Mouse (Mus musculus) intestine, embryonic 15.5 days (tissue): ENCODE results near the gene Lypd4. TPM values are rescaled to one million over a fixed set of nuclear protein-coding genes. Genes with fewer than 3 reads are reported as not detected.
A peak's percentile ranks its signal among the peaks of the same experiment; 100 is the strongest.
"Not testable (repeated sequence)": the region's sequence is repeated elsewhere in the genome, so short reads cannot be mapped to it uniquely, and the experiment has no call there.

ENCODE experiments used
- ATAC-seq: fragments of 200-750 bp; cut with Nextera tagmentation; 2 replicates; pipeline ENCODE4 v1.8.0; 2017; ENCODE audit warnings: moderate TSS enrichment, moderate library complexity
- H3K27ac ChIP-seq: fragments of 300-500 bp; sonication (generic); 2 replicates; pipeline ENCODE4 v1.5.1; 2015; ENCODE audit warnings: mild to moderate bottlenecking, inconsistent platforms
- H3K27me3 ChIP-seq: fragments of 300-500 bp; sonication (generic); replicated peaks from 2 replicates; pipeline ENCODE4 v1.6.1; 2015; ENCODE audit warnings: inconsistent platforms
- H3K36me3 ChIP-seq: fragments of 300-500 bp; sonication (generic); 2 replicates; pipeline ENCODE4 v1.6.1; 2015; ENCODE audit warnings: inconsistent platforms
- H3K4me1 ChIP-seq: fragments of 300-500 bp; sonication (generic); replicated peaks from 2 replicates; pipeline ENCODE4 v1.6.1; 2015; ENCODE audit warnings: inconsistent platforms
- H3K4me2 ChIP-seq: fragments of 300-500 bp; sonication (generic); replicated peaks from 2 replicates; pipeline ENCODE4 v1.6.1; 2015; ENCODE audit warnings: mild to moderate bottlenecking, inconsistent platforms
- H3K4me3 ChIP-seq: fragments of 300-500 bp; sonication (generic); replicated peaks from 2 replicates; pipeline ENCODE4 v1.5.1; 2015; ENCODE audit warnings: inconsistent platforms
- H3K9ac ChIP-seq: fragments of 300-500 bp; sonication (generic); 2 replicates; pipeline ENCODE4 v1.6.1; 2015; ENCODE audit warnings: inconsistent platforms
- H3K9me3 ChIP-seq: fragments of 300-500 bp; sonication (generic); 2 replicates; pipeline ENCODE4 v1.6.1; 2016; ENCODE audit warnings: inconsistent platforms
- WGBS: fragments of 180-500 bp; shearing (Covaris S2); methylation state at CpG from one replicate; pipeline ENCODE4 v1.1.7; 2015; 5-methylcytosine and 5-hydroxymethylcytosine counted together
- polyA plus RNA-seq: library from polyadenylated mRNA; unstranded; fragments of >200 nt; fragmentation: Nextera tagmentation; extraction: Ambion mirVana; gene quantifications from 2 replicates; pipeline ENCODE4 v1.2.1, GENCODE M21; 2015

The Lypd4 gene
- polyA plus RNA-seq, 1 experiment from 2014 or later = not detected

- 53% methylated on average over 3 of the region's 3 CpGs for WGBS
- Histone ChIP-seq H3K4me3 (no peak overlapping the region), H3K9me3 (no peaks in the 10 kb centered on the region), H3K9ac (no peak overlapping the region), H3K27me3 (no peaks in the 10 kb centered on the region), H3K4me2 (no peak overlapping the region), H3K4me1 (no peaks in the 10 kb centered on the region), H3K36me3 (no peaks in the 10 kb centered on the region), H3K27ac (no peak overlapping the region)
- no peak for ATAC-seq
Measured at GRCm38 (mm10) chr7:24840331-24840730, 29.4 kb downstream of the Lypd4 start.

- no peaks in the 10 kb centered on the region for H3K36me3 ChIP-seq
- no peak overlapping the region for H3K27ac ChIP-seq
- H3K27me3 ChIP-seq = no peaks in the 10 kb centered on the region
- 73% methylated on average over 8 of the region's 8 CpGs for WGBS
- no peak overlapping the region for H3K4me3 ChIP-seq
- no peaks in the 10 kb centered on the region for H3K9me3 ChIP-seq
- ATAC-seq = no peak
- H3K4me2 ChIP-seq = no peak overlapping the region
- H3K4me1 ChIP-seq = no peaks in the 10 kb centered on the region
- H3K9ac ChIP-seq = no peak overlapping the region
Measured at GRCm38 (mm10) chr7:24839410-24839808, 30.3 kb downstream of the Lypd4 start.

GRCm38 (mm10) chr7:24838732-24839409, 30.9 kb downstream of the Lypd4 start:
- H3K36me3 ChIP-seq, H3K27ac ChIP-seq, H3K4me1 ChIP-seq, H3K27me3 ChIP-seq, H3K4me3 ChIP-seq, H3K9me3 ChIP-seq, H3K9ac ChIP-seq, H3K4me2 ChIP-seq: not testable (repeated sequence)
- ATAC-seq = peak; percentile 39; the same call in 1 of the 2 replicates
- WGBS = 63% methylated on average over 13 of the region's 13 CpGs

- H3K4me1 ChIP-seq = no peaks in the 10 kb centered on the region
- no peak overlapping the region for H3K4me2 ChIP-seq
- ATAC-seq = no peak
- 94% methylated on average over 4 of the region's 4 CpGs for WGBS
- H3K9ac ChIP-seq = no peak overlapping the region
- no peaks in the 10 kb centered on the region for H3K9me3 ChIP-seq
- H3K4me3 ChIP-seq = no peak overlapping the region
- no peaks in the 10 kb centered on the region for H3K27me3 ChIP-seq
- no peak overlapping the region for H3K27ac ChIP-seq
- H3K36me3 ChIP-seq = no peaks in the 10 kb centered on the region
Measured at GRCm38 (mm10) chr7:24827181-24827580, 42.6 kb downstream of the Lypd4 start.

- ATAC-seq = no peak
- H3K36me3 ChIP-seq = no peaks in the 10 kb centered on the region
Measured at GRCm38 (mm10) chr7:24824452-24824851, 45.3 kb downstream of the Lypd4 start.

GRCm38 (mm10) chr7:24817502-24817901, 52.2 kb downstream of the Lypd4 start:
- peak; percentile 77 for ATAC-seq
- whole genome bisulfite sequencing = 3% methylated on average over 3 of the region's 3 CpGs
- no peaks in the 10 kb centered on the region for H3K4me1 ChIP-seq

More at GRCm38 (mm10) chr7:24824452-24824851, 45.3 kb downstream of the Lypd4 start:
- Histone ChIP-seq H3K9ac (no peak overlapping the region), H3K27ac (no peak overlapping the region), H3K4me2 (no peak overlapping the region), H3K4me3 (no peak overlapping the region), H3K9me3 (no peaks in the 10 kb centered on the region), H3K4me1 (no peaks in the 10 kb centered on the region), H3K27me3 (no peaks in the 10 kb centered on the region)
- WGBS = 66% methylated on average over 7 of the region's 7 CpGs

More at GRCm38 (mm10) chr7:24817502-24817901, 52.2 kb downstream of the Lypd4 start:
- Histone ChIP-seq H3K4me3 (no peak overlapping the region), H3K4me2 (no peak overlapping the region), H3K27me3 (no peaks in the 10 kb centered on the region), H3K36me3 (no peaks in the 10 kb centered on the region), H3K9me3 (no peaks in the 10 kb centered on the region), H3K27ac (no peak overlapping the region), H3K9ac (no peak overlapping the region)

Other genes with a start within 250 kb of the Lypd4 start
- 0.44 and 0.64 TPM in 2 replicates for gene Lypd3, start 233.4 kb downstream of the Lypd4 start, polyA plus RNA-seq
- gene Tex101, start 193.3 kb downstream of the Lypd4 start, polyA plus RNA-seq = 0.14 and 0.15 TPM in 2 replicates
- gene BC049730, start 160.7 kb downstream of the Lypd4 start, polyA plus RNA-seq = not detected in 2 replicates
- gene Gm4763, start 143.0 kb downstream of the Lypd4 start, polyA plus RNA-seq = not detected in 2 replicates
- gene Cd177, start 109.6 kb downstream of the Lypd4 start, polyA plus RNA-seq = 1.2 and 2.0 TPM in 2 replicates
- gene Ceacam10, start 92.7 kb downstream of the Lypd4 start, polyA plus RNA-seq = 0.39 and 0.45 TPM in 2 replicates
- 17.2 and 17.8 TPM in 2 replicates for gene Gm9844, start 7.7 kb downstream of the Lypd4 start, polyA plus RNA-seq
- not detected in 2 replicates for gene Dmrtc2, start 116 bp upstream of the Lypd4 start, polyA plus RNA-seq
- gene Rps19, start 14.4 kb upstream of the Lypd4 start, polyA plus RNA-seq = 2,486 and 2,546 TPM in 2 replicates
- gene Cd79a, start 27.4 kb upstream of the Lypd4 start, polyA plus RNA-seq = 0.19 and 0.29 TPM in 2 replicates
- 76.5 and 77.7 TPM in 2 replicates for gene Arhgef1, start 33.0 kb upstream of the Lypd4 start, polyA plus RNA-seq
- not detected in 2 replicates for gene Gm4881, start 74.6 kb upstream of the Lypd4 start, polyA plus RNA-seq
- 123 and 157 TPM in 2 replicates for gene Rabac1, start 102.8 kb upstream of the Lypd4 start, polyA plus RNA-seq
- 3.8 TPM in 2 replicates for gene Atp1a3, start 136.0 kb upstream of the Lypd4 start, polyA plus RNA-seq
- 3.3 and 3.7 TPM in 2 replicates for gene Grik5, start 202.4 kb upstream of the Lypd4 start, polyA plus RNA-seq
- 24.7 and 25.3 TPM in 2 replicates for gene Zfp574, start 202.6 kb upstream of the Lypd4 start, polyA plus RNA-seq